Mouse (Mus musculus) MEL (cell line): Measurements from ENCODE around the gene H2-K1. TPM values are rescaled to one million over a fixed set of nuclear protein-coding genes. Genes with fewer than 3 reads are reported as not detected.

Experiments used
- DNase-seq: peaks from one replicate; pipeline ENCODE4 v3.0.0; 2011; ENCODE audit warnings: low read depth, low spot score
- H3K27ac ChIP-seq: 2 replicates; pipeline ENCODE4 v1.5.1; 2012; ENCODE audit warnings: low read depth, mild to moderate bottlenecking, control low read depth, low read length, moderate library complexity; ENCODE audit not compliant: control insufficient read depth
- H3K27me3 ChIP-seq, 2 experiments: fragments of 150-350 bp in 1 of 2; sonication (generic) in 1 of 2; 2 replicates each; pipeline ENCODE4 v1.6.1; 2012; ENCODE audit warnings: low read length in 2 of 2, mild to moderate bottlenecking in 2 of 2, improper control_type of control experiment in 1 of 2, moderate library complexity in 1 of 2; ENCODE audit not compliant: insufficient read depth in 2 of 2, control insufficient read depth in 1 of 2
- H3K36me3 ChIP-seq, 2 experiments: 2 replicates each; pipeline ENCODE4 v1.6.1; 2012 to 2014; ENCODE audit warnings: low read length in 2 of 2, improper control_type of control experiment in 1 of 2, inconsistent platforms in 1 of 2, mild to moderate bottlenecking in 1 of 2; ENCODE audit not compliant: insufficient read depth in 2 of 2, control insufficient read depth in 1 of 2
- H3K4me1 ChIP-seq, 2 experiments: fragments of 150-350 bp in 1 of 2; sonication (generic) in 1 of 2; 2 replicates each; pipeline ENCODE4 v1.6.1; 2012; ENCODE audit warnings: low read length in 2 of 2, improper control_type of control experiment in 1 of 2, mild to moderate bottlenecking in 1 of 2; ENCODE audit not compliant: insufficient read depth in 2 of 2, control insufficient read depth in 1 of 2
- H3K4me3 ChIP-seq, 2 experiments: fragments of 150-350 bp in 1 of 2; sonication (generic) in 1 of 2; 2 replicates each; pipeline ENCODE4 v1.5.1; 2012; ENCODE audit warnings: low read depth in 2 of 2, low read length in 2 of 2, mild to moderate bottlenecking in 2 of 2, moderate library complexity in 2 of 2, control low read depth in 1 of 2, improper control_type of control experiment in 1 of 2; ENCODE audit not compliant: control insufficient read depth in 1 of 2, insufficient read depth in 1 of 2
- H3K79me2 ChIP-seq: 2 replicates; pipeline ENCODE4 v1.6.1; 2012; ENCODE audit warnings: mild to moderate bottlenecking, low read length, moderate library complexity; ENCODE audit not compliant: control insufficient read depth, poor library complexity, insufficient read depth
- H3K9ac ChIP-seq: 2 replicates; pipeline ENCODE4 v1.6.1; 2012; ENCODE audit warnings: low read depth, mild to moderate bottlenecking, control low read depth, low read length, moderate library complexity; ENCODE audit not compliant: control insufficient read depth, poor library complexity, severe bottlenecking
- H3K9me3 ChIP-seq: fragments of 150-350 bp; sonication (generic); replicated peaks from 2 replicates; pipeline ENCODE4 v1.6.1; 2012; ENCODE audit warnings: mild to moderate bottlenecking, low read length, improper control_type of control experiment, moderate library complexity; ENCODE audit not compliant: insufficient read depth
- E2F4 ChIP-seq: IDR thresholded peaks from 2 replicates; pipeline ENCODE4 v1.6.1; 2011; ENCODE audit warnings: low read depth, low read length, improper control_type of control experiment, borderline replicate concordance
- ELF1 ChIP-seq: IDR thresholded peaks from 2 replicates; pipeline ENCODE4 v1.6.1; 2014; ENCODE audit warnings: low read depth, mild to moderate bottlenecking, inconsistent platforms, low read length, improper control_type of control experiment, moderate library complexity
- EP300 ChIP-seq, 2 experiments: IDR thresholded peaks; 2 replicates each; pipeline ENCODE4 v1.6.1; 2011; ENCODE audit warnings: improper control_type of control experiment in 2 of 2, low read length in 2 of 2, low read depth in 1 of 2, mild to moderate bottlenecking in 1 of 2
- ETS1 ChIP-seq: IDR thresholded peaks from 2 replicates; pipeline ENCODE4 v1.6.1; 2012; ENCODE audit warnings: low read depth, mild to moderate bottlenecking, inconsistent platforms, low read length, improper control_type of control experiment, moderate library complexity
- GATA1 ChIP-seq: IDR thresholded peaks from 2 replicates; pipeline ENCODE4 v1.6.1; 2011; ENCODE audit warnings: low read depth, low read length, improper control_type of control experiment
- HCFC1 ChIP-seq: IDR thresholded peaks from 2 replicates; pipeline ENCODE4 v1.6.1; 2012; ENCODE audit warnings: low read depth, mild to moderate bottlenecking, inconsistent platforms, low read length, improper control_type of control experiment, moderate library complexity
- JUND ChIP-seq: IDR thresholded peaks from 2 replicates; pipeline ENCODE4 v1.6.1; 2011; ENCODE audit warnings: low read depth, mild to moderate bottlenecking, improper control_type of control experiment, low read length
- MEF2A ChIP-seq: IDR thresholded peaks from 2 replicates; pipeline ENCODE4 v1.6.1; 2014; ENCODE audit warnings: low read depth, mild to moderate bottlenecking, inconsistent platforms, low read length, improper control_type of control experiment; ENCODE audit not compliant: poor library complexity, insufficient replicate concordance, severe bottlenecking; ENCODE audit errors: extremely low read depth
- MXI1 ChIP-seq: IDR thresholded peaks from 2 replicates; pipeline ENCODE4 v1.6.1; 2011; ENCODE audit warnings: mild to moderate bottlenecking, low read depth, low read length, improper control_type of control experiment
- MYB ChIP-seq: IDR thresholded peaks from 2 replicates; pipeline ENCODE4 v1.6.1; 2011; ENCODE audit warnings: mild to moderate bottlenecking, low read depth, low read length, improper control_type of control experiment
- NELFE ChIP-seq: IDR thresholded peaks from 2 replicates; pipeline ENCODE4 v1.6.1; 2011; ENCODE audit warnings: low read depth, low read length, improper control_type of control experiment
- POLR2AphosphoS2 ChIP-seq: IDR thresholded peaks from 2 replicates; pipeline ENCODE4 v1.6.1; 2011; ENCODE audit warnings: low read length, improper control_type of control experiment
- POLR2AphosphoS5 ChIP-seq: IDR thresholded peaks from 2 replicates; pipeline ENCODE4 v1.6.1; 2012; ENCODE audit warnings: low read depth, borderline replicate concordance, mild to moderate bottlenecking, inconsistent platforms, low read length, moderate library complexity, mixed read lengths
- RAD21 ChIP-seq: IDR thresholded peaks from 2 replicates; pipeline ENCODE4 v1.6.1; 2011; ENCODE audit warnings: mild to moderate bottlenecking, low read depth, low read length, improper control_type of control experiment
- RCOR1 ChIP-seq: IDR thresholded peaks from 2 replicates; pipeline ENCODE4 v1.6.1; 2012; ENCODE audit warnings: low read depth, mild to moderate bottlenecking, inconsistent platforms, low read length, improper control_type of control experiment
- TBP ChIP-seq: IDR thresholded peaks from 2 replicates; pipeline ENCODE4 v1.8.0; 2011; ENCODE audit warnings: low read depth, low read length, improper control_type of control experiment
- UBTF ChIP-seq: IDR thresholded peaks from 2 replicates; pipeline ENCODE4 v1.6.1; 2012; ENCODE audit warnings: low read depth, mild to moderate bottlenecking, inconsistent platforms, low read length, improper control_type of control experiment, moderate library complexity, borderline replicate concordance; ENCODE audit not compliant: insufficient read depth
- USF2 ChIP-seq, 2 experiments: IDR thresholded peaks; 2 replicates each; pipeline ENCODE4 v1.6.1; 2011 to 2012; ENCODE audit warnings: improper control_type of control experiment in 2 of 2, low read length in 2 of 2, borderline replicate concordance in 1 of 2, inconsistent platforms in 1 of 2, low read depth in 1 of 2, mild to moderate bottlenecking in 1 of 2; ENCODE audit not compliant: insufficient read depth in 1 of 2
- ZC3H11A ChIP-seq: IDR thresholded peaks from 2 replicates; pipeline ENCODE4 v1.6.1; 2012; ENCODE audit warnings: low read depth, mild to moderate bottlenecking, inconsistent platforms, low read length, improper control_type of control experiment
- ZKSCAN1 ChIP-seq: IDR thresholded peaks from 2 replicates; pipeline ENCODE4 v1.6.1; 2012; ENCODE audit warnings: low read depth, mild to moderate bottlenecking, inconsistent platforms, low read length, improper control_type of control experiment, moderate library complexity
- ZMIZ1 ChIP-seq: IDR thresholded peaks from 2 replicates; pipeline ENCODE4 v1.6.1; 2012; ENCODE audit warnings: low read depth, mild to moderate bottlenecking, inconsistent platforms, low read length, improper control_type of control experiment, moderate library complexity
- ZNF384 ChIP-seq: IDR thresholded peaks from 2 replicates; pipeline ENCODE4 v1.6.1; 2012; ENCODE audit warnings: low read depth, mild to moderate bottlenecking, inconsistent platforms, low read length, improper control_type of control experiment
- polyA plus RNA-seq, 2 experiments: library from polyadenylated mRNA; stranded (reverse) in 1 of 2; unstranded in 1 of 2; fragments of >175 nt in 1 of 2; fragments of >200 nt in 1 of 2; gene quantifications; 2 replicates each; pipeline versions ENCODE4 v1.2.1 to v1.2.4; 2012; ENCODE audit warnings: low replicate concordance in 2 of 2, low read depth in 1 of 2; ENCODE audit not compliant: insufficient read length in 2 of 2, insufficient read depth in 1 of 2, missing spikeins in 1 of 2
- total RNA-seq: library from RNA; depleted of rRNA; stranded (reverse); fragments of 300-350 nt; gene quantifications from 2 replicates; pipeline ENCODE4 v1.2.3, GENCODE M21; 2012

H2-K1 gene
- total and polyA plus RNA-seq, 3 experiments = 81.1 to 113 TPM; not detected in 1

GRCm38 (mm10) chr17:33979512-33980050, 20.6 kb downstream of the H2-K1 start:
- H3K27ac ChIP-seq = no peak overlapping the region
- no peaks in the 10 kb centered on the region for H3K79me2 ChIP-seq
- TF ChIP-seq ELF1 = no peak
- no peak for TF ChIP-seq POLR2AphosphoS5
- TF ChIP-seq MXI1 = no peak
- no peak for TF ChIP-seq RCOR1
- no peak for TF ChIP-seq ZC3H11A
- no peak for TF ChIP-seq ZKSCAN1
- no peak for TF ChIP-seq MYB
- TF ChIP-seq POLR2AphosphoS2 = no peak
- no peak for TF ChIP-seq ETS1
- TF ChIP-seq ZNF384 = no peak
- no peak for TF ChIP-seq E2F4
- no peak for TF ChIP-seq USF2 (IDR thresholded peaks at IDR 0.05; ENCODE audit: borderline replicate concordance in 1 of 2, insufficient read depth in 1 of 2, low read depth in 1 of 2, low read length in 2 of 2)
- TF ChIP-seq MEF2A = no peak
- TF ChIP-seq GATA1 = no peak
- no peak for TF ChIP-seq EP300 (IDR thresholded peaks at IDR 0.05; ENCODE audit: low read depth in 1 of 2, low read length in 2 of 2)
- no peak for TF ChIP-seq RAD21
- TF ChIP-seq UBTF = no peak
- no peak for TF ChIP-seq TBP
- H3K9me3 ChIP-seq = no peaks in the 10 kb centered on the region
- H3K4me1 ChIP-seq = no peaks in the 10 kb centered on the region
- H3K9ac ChIP-seq = no peak overlapping the region
- peaks cover 0 to 1% of the 10 kb centered on the region in 2 experiments; a peak in 1 of 4 replicates for H3K27me3 ChIP-seq
- no peaks in the 10 kb centered on the region for H3K36me3 ChIP-seq
- no peak for DNase-seq
- H3K4me3 ChIP-seq = no peak overlapping the region

- Histone ChIP-seq H3K4me1 (no peaks in the 10 kb centered on the region), H3K9me3 (no peaks in the 10 kb centered on the region), H3K79me2 (no peaks in the 10 kb centered on the region), H3K27ac (no peak overlapping the region), H3K4me3 (peak overlapping the region in 1 of 2 experiments; percentile 59; a peak in 2 of 4 replicates), H3K9ac (peak overlapping the region; percentile 54), H3K27me3 (peaks cover under 1 to 1% of the 10 kb centered on the region in 2 experiments; a peak in 2 of 4 replicates), H3K36me3 (no peaks in the 10 kb centered on the region)
- peak; percentile 49 for DNase-seq
- TF ChIP-seq ZMIZ1 (no peak), JUND (no peak), HCFC1 (no peak), ELF1 (no peak), ETS1 (no peak), MXI1 (no peak), ZC3H11A (no peak), NELFE (0 out of 2 replicates have a peak, but pooled peaks have one; percentile 8), E2F4 (no peak)
Observed at GRCm38 (mm10) chr17:33978631-33979031, 21.5 kb downstream of the H2-K1 start.
